Mouse (Mus musculus) lung, postnatal 14 days (tissue): Measurements from ENCODE around the gene Lenep.

Experiments used
- DNase-seq: peaks from one replicate; pipeline ENCODE4 v3.0.0; 2021

The Lenep gene

GRCm38 (mm10) chr3:89373581-89374231, 28.9 kb downstream of the Lenep start:
- no peak for DNase-seq

- DNase-seq: no peak
These were observed 35.3 kb downstream of the Lenep start for GRCm38 (mm10) chr3:89367338-89367737.

DNA sequence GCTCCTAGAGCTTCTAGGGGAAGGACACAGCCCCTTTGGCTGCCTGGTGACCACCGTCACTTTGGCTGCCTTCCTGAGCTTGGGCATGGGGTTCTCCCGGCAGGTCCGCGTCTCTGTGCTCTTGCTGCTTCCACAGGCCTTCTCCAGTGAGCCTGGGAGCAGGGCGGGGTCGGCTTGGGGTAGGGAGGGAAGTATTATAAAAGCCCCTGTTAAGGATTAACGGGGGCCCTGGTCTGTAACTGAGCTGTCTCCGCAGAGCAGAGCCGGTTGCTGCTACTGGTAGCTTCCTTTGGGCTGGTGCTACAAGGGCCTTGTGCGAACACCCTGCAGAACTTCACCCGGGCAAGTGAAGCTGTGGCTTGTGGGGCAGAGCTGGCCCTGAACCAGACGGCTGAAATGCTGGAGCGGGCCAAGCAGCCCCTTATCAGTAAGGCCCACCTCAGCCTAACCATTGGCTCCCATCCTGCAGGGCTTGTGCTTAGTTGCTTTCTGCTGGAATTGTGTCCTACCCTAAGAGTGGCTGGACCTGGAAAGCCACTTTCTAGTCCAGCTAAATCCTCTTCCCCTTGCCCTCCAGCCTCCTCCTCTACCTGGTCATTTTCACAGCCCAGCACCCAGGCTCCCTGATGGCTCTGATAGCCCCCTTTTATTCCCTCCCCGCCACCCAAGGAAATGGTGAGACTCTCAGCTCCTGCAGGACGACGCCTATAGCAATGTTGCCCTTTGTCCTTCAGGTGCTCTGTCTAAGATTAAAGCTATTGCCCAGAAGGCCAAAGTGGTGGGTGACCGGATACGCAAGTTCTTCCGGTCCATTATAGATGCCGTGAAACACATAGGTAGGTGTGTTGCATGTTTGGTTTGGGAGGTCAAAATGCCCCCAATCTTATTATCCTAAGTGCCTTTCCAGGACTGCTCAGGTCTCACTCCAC, 36.8 kb downstream of the Lenep start:
- DNase-seq: no peak

GRCm38 (mm10) chr3:89365153-89365485, 37.5 kb downstream of the Lenep start, which contains the start of gene Dcst1:
Gene Dcst1 (minus strand): TSS chr3:89365253.
- DNase-seq: no peak

GRCm38 (mm10) chr3:89364631-89365030, 38.0 kb downstream of the Lenep start:
- no peak for DNase-seq

- DNase-seq: no peak
These were observed 40.9 kb downstream of the Lenep start, which contains the start of gene Dcst2 for GRCm38 (mm10) chr3:89361675-89362074. Gene Dcst2 (plus strand): TSS chr3:89361975.

- no peak for DNase-seq
These were observed 42.4 kb downstream of the Lenep start for GRCm38 (mm10) chr3:89360237-89360636.

DNA sequence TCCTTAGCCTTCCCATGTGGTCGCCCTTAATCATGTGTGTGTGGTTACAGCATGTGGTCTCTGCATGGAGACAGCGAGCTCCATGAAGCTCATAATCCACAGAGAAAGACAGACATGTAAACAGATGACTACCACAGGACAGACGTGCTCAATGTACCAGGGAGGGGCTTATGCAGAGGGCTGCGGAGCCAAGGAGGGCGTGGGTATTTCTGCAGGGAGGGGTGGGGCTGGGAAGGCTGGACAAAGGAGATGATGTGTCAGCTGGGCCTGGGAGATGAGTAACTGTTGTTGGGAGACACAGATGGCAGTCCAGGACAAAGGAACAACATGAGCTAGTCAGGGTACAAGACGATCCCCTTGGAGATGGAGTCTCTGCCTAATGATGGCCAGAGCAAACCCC, 43.0 kb downstream of the Lenep start:
- DNase-seq: no peak

DNA sequence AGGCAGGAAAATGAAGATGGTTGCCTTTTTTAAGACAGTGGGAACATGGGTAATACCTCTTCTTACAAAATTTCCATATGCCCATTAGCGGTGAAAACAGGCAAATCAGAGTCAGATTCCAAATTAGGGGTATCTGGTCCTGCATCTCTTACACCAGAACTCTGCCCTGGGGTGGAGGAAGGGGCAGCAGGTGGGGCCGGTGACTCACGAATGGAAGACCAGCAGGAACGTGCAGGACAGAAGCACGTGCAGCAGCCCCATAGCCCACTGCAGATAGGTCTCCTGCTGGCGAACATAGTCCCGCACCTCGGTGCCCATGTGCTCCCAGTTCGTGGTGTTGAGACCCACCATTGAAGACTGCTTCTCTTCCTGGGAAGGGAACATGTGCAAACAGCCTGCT, 46.6 kb downstream of the Lenep start:
- DNase-seq: no peak

DNA sequence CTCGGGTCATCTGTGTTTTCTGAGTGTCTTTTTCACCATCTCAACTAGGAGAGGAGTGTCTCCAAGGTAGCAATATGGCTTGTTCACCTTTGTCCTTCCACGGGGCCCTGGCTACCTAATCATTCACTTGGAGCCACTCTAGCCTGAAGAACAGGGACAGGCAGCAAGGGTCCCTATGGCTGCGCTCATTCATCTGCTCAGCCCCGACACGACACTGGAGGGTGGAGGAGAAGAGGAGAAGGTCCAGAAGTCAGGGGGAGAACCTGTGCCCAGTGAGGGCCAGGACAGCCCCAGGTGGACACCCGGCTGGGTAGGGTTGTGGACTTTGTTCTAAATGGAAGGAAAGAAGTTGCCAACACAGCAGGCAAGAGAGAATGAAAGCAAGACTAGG, 47.1 kb downstream of the Lenep start:
- no peak for DNase-seq

- DNase-seq: peak; percentile 93
These were observed 47.6 kb downstream of the Lenep start for GRCm38 (mm10) chr3:89354816-89355511.

DNA sequence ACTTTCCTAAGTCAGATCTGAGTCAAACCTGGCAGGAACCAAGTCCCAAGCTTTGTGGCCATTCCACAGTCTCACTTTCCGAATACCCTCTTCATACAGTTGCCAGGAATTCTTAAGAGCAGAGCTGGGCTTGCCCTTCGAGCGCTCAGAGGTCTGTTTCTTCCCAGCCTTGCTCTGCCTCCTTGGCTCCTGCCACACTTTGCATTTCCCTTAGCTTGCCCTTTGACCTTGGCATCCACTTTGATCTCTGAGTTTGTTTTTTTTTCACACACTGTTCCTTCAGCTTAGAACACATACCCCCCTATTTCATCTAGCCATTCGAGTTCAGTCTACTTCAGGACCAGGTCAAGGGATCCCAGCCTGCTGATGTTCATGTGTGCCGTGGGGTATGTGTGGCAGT, 51.3 kb downstream of the Lenep start:
- DNase-seq: no peak
